Mouse (Mus musculus) embryonic fibroblast, embryonic 13.5 days (primary cell): ENCODE measurements around the gene Macrod1.

ENCODE experiments used
- CTCF ChIP-seq: IDR thresholded peaks from 2 replicates; pipeline ENCODE4 v1.5.1; 2011; ENCODE audit warnings: mild to moderate bottlenecking, control low read depth, low read length, moderate library complexity, borderline replicate concordance; ENCODE audit not compliant: insufficient read depth
- POLR2A ChIP-seq: IDR thresholded peaks from 2 replicates; pipeline ENCODE4 v1.6.1; 2011; ENCODE audit warnings: low read depth, mild to moderate bottlenecking, control low read depth, low read length, moderate library complexity

DNA sequence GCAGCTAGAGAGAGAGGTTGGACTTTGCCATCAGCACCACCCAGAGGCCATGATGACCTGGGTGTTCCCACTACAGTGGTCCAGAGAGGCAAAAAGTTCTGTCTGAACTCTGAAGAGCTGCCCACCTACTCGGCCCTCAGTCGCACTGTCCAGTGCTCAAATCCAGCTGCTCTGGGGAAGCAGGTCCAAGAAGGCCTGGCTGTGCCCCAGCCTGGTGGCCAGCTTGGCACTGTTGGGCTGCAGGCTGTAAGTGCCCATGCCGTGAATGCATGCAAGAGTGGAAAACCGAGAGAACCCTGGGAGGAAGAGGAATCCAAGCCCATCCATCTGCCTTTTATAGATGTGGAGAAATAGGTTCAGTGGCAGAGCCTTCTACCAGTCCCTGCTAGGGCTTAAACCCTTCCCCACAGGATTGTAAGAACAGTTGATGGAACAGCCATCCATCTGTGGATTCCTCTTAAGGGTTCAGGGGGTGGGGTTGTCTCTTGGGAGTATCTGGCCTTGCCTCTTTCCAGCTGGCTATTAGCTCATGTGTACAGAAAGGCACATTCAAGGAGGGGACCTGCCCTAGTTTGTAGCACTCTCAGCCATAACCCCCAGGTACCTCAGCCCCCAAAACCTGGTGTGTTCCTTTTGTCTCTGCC, 46.9 kb downstream of the Macrod1 start:
- TF ChIP-seq CTCF, result no peak
- no peak for TF ChIP-seq POLR2A
